Mouse (Mus musculus) small intestine, adult 2 months (tissue): ENCODE data around the gene Chst2.

ENCODE experiments used
- CTCF ChIP-seq: fragments of 200-500 bp; IDR thresholded peaks from 2 replicates; pipeline ENCODE4 v1.5.1; 2012; ENCODE audit warnings: low read depth, mild to moderate bottlenecking, control low read depth, inconsistent platforms, low read length, moderate library complexity, mixed read lengths; ENCODE audit not compliant: insufficient replicate concordance, insufficient read length; ENCODE audit errors: extremely low read depth
- POLR2A ChIP-seq: fragments of 200-500 bp; IDR thresholded peaks from 2 replicates; pipeline ENCODE4 v1.6.1; 2012; ENCODE audit warnings: low read depth, mild to moderate bottlenecking, control low read depth, inconsistent platforms, low read length, moderate library complexity

DNA sequence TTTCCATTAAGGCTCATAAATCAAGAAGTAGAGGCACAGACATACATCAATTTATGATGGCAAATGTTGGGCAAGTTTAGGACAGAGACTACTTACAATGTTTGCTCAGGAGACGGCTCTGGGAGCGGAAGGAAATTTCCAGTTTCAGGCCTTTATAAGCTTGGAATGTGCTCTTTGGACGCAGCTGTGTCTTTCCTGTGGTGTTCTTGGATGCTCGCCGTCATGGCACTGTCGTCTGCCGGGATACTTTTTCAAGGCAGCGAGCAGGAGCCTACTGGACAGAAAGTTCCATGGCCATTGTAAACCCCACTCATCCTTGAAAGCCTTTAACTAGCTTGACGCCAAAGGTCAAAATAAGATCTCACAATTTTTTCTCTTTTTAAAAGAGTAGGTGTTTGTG is 31.4 kb upstream of the Chst2 start:
- no peak for TF ChIP-seq CTCF
- no peak for TF ChIP-seq POLR2A
